Mouse (Mus musculus) telencephalon, adult 2 months (tissue): ENCODE results near the gene Phf21a.

ENCODE experiments used
- DNase-seq: peaks from one replicate; pipeline ENCODE4 v3.0.0-alpha.2; 2011; ENCODE audit warnings: low read depth, low spot score

The Phf21a gene

GRCm38 (mm10) chr2:92092817-92093216 is at the start of gene Phf21a:
Gene Phf21a, plus strand, starts transcription at chr2:92093117.
- no peak for DNase-seq

DNA sequence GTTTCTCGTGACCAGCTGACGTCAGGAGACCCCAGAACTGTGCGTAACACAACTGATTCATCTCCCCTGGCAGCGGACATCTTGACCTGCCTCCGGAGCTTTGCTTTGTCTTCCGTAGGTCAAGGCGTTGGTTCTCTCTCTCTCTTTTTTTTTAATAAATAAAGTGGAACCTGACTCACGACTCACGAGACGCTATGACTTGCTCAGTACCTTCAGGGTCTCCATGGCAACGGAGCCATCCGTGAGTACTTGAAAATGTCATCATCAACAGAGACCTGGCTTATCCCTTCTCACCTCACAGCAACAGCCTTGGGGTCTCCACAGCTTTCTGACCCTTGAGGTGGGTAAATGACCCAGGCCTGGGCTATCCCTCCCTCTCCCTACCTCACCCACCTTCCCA is 49.6 kb upstream of the Phf21a start:
- DNase-seq = no peak

- no peak for DNase-seq
These were observed 45.3 kb upstream of the Phf21a start for GRCm38 (mm10) chr2:92047601-92048000.

- DNase-seq = no peak
These were observed 44.8 kb upstream of the Phf21a start for GRCm38 (mm10) chr2:92048034-92048690.

DNA sequence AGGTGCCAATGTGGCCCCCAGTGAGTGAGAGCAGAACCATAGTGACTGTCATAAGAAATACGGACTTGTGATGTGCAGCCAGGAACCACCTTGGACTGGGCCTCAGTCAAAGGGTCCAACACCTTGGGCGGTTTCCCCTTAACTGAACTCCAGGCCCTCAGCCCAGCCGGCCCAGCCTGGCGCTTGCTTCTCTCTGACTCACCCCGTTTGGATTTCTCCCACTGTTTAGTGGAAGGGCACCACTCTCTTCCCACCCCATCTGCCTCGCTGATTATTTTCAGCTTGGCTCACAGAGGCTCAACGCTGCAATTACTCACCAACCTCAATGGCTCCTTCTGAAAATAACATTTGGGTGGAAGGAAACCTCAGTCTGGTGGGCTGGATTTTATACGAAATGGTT is 40.7 kb upstream of the Phf21a start:
- DNase-seq = peak; percentile 78

GRCm38 (mm10) chr2:92052754-92053153 is 40.2 kb upstream of the Phf21a start:
- DNase-seq = no peak

- DNase-seq = peak; percentile 82
These were observed 37.7 kb upstream of the Phf21a start for GRCm38 (mm10) chr2:92055101-92055813.

- DNase-seq = no peak
These were observed 37.1 kb upstream of the Phf21a start for GRCm38 (mm10) chr2:92055831-92056236.

DNA sequence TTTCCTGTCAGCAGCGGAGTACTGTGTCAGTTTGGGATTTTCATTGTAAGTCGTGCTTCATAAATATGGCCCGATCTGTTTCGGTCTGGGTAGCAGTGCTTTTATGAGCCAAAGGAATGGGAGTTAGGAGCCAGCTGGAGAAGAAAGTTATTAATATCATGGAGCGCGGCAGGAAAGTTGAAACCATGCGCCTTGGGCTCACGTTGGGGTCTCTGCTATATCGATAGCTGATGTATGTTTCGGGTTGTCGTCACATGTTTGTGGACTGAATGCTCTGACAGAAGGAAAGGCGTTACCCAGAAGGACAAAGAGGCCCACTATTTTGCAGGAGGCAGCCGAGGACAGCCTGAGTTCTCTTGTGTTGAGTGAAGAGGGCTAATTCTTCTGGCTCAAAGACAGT is 36.2 kb upstream of the Phf21a start:
- no peak for DNase-seq

- DNase-seq = peak; percentile 76
These were observed 34.4 kb upstream of the Phf21a start for GRCm38 (mm10) chr2:92058469-92058868.

- no peak for DNase-seq
These were observed 34.0 kb upstream of the Phf21a start for GRCm38 (mm10) chr2:92058936-92059335.

DNA sequence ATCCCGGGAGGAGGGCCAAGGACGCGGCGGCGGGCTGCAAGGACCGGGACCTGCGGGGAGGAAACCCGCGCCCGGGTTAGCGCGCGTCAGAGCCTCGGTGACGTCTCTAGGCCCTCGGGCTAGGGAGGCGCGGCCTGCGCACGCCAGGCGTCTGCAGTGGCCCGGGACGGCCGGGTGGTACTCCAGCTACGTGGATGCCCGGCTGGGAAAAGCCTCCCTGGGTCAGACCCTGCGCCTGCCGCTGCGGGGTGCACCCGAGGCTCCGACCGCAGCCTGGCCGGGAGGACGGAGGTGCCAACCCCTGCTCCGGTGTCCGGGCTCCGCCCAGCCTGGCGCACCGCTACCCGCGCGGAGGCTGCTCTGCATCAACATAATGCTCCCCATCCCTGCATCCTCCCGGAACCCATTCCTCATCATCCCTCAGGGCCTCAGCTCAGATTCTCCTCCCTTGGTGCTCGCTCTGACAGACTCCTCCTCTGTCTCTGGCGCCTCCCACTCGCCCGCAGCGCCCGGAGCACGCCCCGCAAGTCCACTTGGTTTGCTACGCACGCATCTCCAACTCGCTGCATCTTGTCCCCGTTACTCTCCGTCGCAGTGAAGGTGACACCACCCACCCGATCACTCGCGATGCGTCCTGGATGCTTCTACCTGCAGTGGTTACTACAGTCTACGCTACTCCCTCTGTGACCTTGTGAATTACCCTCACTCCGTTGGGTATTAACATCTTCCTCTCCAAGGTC is 33.3 kb upstream of the Phf21a start:
- peak; percentile 79 for DNase-seq

- no peak for DNase-seq
These were observed 32.6 kb upstream of the Phf21a start for GRCm38 (mm10) chr2:92060291-92060690.

GRCm38 (mm10) chr2:92061337-92061736 is 31.6 kb upstream of the Phf21a start:
- DNase-seq = no peak

- no peak for DNase-seq
These were observed 29.8 kb upstream of the Phf21a start for GRCm38 (mm10) chr2:92063106-92063505.

DNA sequence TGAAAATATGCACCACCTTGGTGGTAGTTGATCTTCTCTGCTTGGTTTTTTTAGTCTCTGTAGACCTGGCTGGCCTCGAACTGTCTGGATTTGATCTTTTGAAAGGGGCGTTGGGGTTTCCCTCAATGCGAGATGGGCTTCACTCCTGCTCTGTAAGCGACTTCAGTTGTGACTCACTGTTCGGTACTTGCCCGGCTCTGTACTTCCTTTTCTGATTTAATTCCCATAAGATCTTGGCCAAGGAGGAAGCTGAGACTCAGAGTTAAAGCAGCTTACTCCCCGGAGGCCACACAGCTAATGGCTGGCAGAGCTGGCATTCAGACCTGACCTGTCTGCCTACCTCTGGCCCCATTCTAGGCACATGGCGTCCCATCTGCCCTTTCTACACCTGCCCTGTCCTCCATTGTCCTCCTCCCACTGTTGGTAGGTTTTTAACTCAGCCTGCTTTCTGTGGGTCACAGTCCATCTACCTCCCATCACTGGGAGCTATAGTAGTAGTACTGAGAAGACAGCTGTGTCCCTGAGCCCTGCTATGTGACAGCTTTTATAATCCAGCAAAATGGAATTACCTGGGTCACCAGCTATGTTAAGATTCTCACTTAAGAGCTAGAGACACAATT is 27.5 kb upstream of the Phf21a start:
- no peak for DNase-seq

- DNase-seq = no peak
These were observed 27.0 kb upstream of the Phf21a start for GRCm38 (mm10) chr2:92065938-92066337.

- no peak for DNase-seq
These were observed 26.0 kb upstream of the Phf21a start for GRCm38 (mm10) chr2:92066899-92067298.

- DNase-seq = no peak
These were observed 25.3 kb upstream of the Phf21a start for GRCm38 (mm10) chr2:92067600-92067999.

- no peak for DNase-seq
These were observed 23.3 kb upstream of the Phf21a start for GRCm38 (mm10) chr2:92069630-92070029.

DNA sequence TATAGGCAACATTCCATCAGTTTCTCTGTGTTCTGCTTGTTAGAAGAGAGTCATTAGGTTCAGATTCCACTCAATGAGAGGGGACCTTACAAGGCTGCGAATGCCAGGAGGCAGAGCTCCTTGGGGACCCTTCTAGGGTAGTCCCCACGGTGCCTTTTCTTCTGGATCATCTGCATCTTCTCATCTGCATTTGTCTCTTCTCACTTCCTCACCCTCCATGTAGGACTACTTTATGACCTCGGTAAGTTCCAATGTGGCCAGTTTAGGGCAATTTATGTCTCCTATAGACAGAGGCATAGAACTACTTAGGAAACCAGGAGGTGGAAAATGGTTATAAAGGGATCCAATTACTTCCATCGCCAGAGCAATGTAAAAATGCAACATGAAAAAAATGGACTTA is 21.8 kb upstream of the Phf21a start:
- DNase-seq = no peak

- DNase-seq = no peak
These were observed 16.7 kb upstream of the Phf21a start for GRCm38 (mm10) chr2:92076086-92076692.
